Mouse (Mus musculus) limb, embryonic 11.5 days (tissue): ENCODE results near the gene Ddx19b. TPM values are rescaled to one million over a fixed set of nuclear protein-coding genes. Genes with fewer than 3 reads are reported as not detected.
A peak's percentile ranks its signal among the peaks of the same experiment; 100 is the strongest.
"Not testable (repeated sequence)": the region's sequence is repeated elsewhere in the genome, so short reads cannot be mapped to it uniquely, and the experiment has no call there.

Experiments
- ATAC-seq: fragments of 200-750 bp; cut with Nextera tagmentation; 2 replicates; pipeline ENCODE4 v1.8.0; 2017; ENCODE audit warnings: low read depth; ENCODE audit not compliant: insufficient number of reproducible peaks, low FRiP score, low TSS enrichment
- DNase-seq: peaks from one replicate; pipeline ENCODE4 v3.0.0-alpha.2; 2015; ENCODE audit warnings: low spot score
- H3K27ac ChIP-seq: fragments of 300-500 bp; sonication (generic); replicated peaks from 2 replicates; pipeline ENCODE4 v1.5.1; 2014; ENCODE audit warnings: low read depth, mild to moderate bottlenecking, low read length
- H3K27me3 ChIP-seq: fragments of 300-500 bp; sonication (generic); 2 replicates; pipeline ENCODE4 v1.6.1; 2014; ENCODE audit warnings: mild to moderate bottlenecking, low read length, mixed read lengths; ENCODE audit not compliant: control insufficient read depth, insufficient read depth
- H3K36me3 ChIP-seq: fragments of 300-500 bp; sonication (generic); 2 replicates; pipeline ENCODE4 v1.6.1; 2014; ENCODE audit warnings: mild to moderate bottlenecking, low read length, moderate library complexity, mixed read lengths; ENCODE audit not compliant: control insufficient read depth, insufficient read depth
- H3K4me1 ChIP-seq: fragments of 300-500 bp; sonication (generic); 2 replicates; pipeline ENCODE4 v1.6.1; 2014; ENCODE audit warnings: low read length, mixed read lengths; ENCODE audit not compliant: control insufficient read depth, insufficient read depth
- H3K4me2 ChIP-seq: fragments of 300-500 bp; sonication (generic); 2 replicates; pipeline ENCODE4 v1.6.1; 2014; ENCODE audit warnings: low read depth, mild to moderate bottlenecking, moderate library complexity; ENCODE audit not compliant: severe bottlenecking
- H3K4me3 ChIP-seq: fragments of 300-500 bp; sonication (generic); 2 replicates; pipeline ENCODE4 v1.5.1; 2014; ENCODE audit warnings: low read depth, low read length
- H3K9ac ChIP-seq: fragments of 300-500 bp; sonication (generic); 2 replicates; pipeline ENCODE4 v1.6.1; 2014; ENCODE audit warnings: mild to moderate bottlenecking, low read length
- H3K9me3 ChIP-seq: fragments of 300-500 bp; sonication (generic); 2 replicates; pipeline ENCODE4 v1.6.1; 2016; ENCODE audit warnings: low read length; ENCODE audit not compliant: control insufficient read depth
- WGBS: fragments of 180-500 bp; shearing (Covaris S2); extraction: QIAGEN DNeasy Blood & Tissue Kit; methylation state at CpG from one replicate; pipeline ENCODE4 v1.1.7; 2014; 5-methylcytosine and 5-hydroxymethylcytosine counted together
- polyA plus RNA-seq: library from polyadenylated mRNA; unstranded; fragments of >200 nt; fragmentation: Nextera tagmentation; extraction: Ambion mirVana; gene quantifications from 2 replicates; pipeline ENCODE4 v1.2.1, GENCODE M21; 2014

The Ddx19b gene
- polyA plus RNA-seq, 1 experiment from 2014 or later = 4.7 TPM

DNA sequence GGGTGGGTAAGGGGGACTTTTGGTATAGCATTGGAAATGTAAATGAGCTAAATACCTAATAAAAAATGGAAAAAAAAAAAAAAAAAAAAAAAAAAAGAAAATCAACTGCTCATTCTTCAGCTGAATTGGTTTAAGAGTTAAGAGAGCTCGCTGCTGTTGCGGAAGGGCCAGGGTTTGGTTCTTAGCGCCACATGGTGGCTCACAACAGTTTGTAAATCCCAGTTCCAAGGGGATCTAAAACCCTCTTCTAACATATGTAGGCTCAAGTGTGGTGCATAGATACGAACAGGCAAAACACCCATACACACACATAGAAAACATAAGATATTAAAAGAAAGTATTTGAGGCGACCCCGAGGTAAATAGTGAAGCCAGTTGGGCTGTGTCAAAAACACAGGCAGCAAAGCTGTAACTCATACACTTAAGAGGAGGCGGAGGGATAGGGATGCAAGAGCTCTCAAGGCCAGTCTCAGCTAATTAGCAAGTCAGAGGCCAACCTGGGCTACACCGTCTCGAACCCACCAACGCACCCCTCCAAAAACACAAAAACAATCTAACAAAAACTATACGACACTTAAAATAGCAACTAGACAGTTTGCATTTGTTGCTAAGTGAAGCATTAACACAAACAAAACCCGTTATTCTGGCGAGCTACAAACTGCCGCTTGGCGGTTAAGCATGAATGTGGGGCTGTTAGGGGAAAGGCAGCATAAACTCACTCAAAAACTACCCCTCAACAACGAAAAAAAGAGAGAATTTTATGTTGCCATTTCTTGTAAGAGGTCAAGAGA lies 34.7 kb downstream of the Ddx19b start:
- peaks cover 5% of the 10 kb centered on the region; the same call in 1 of the 2 replicates for H3K4me1 ChIP-seq
- H3K9me3 ChIP-seq = no peaks in the 10 kb centered on the region
- peak overlapping the region; percentile 90 for H3K4me3 ChIP-seq
- 0 out of 2 replicates have a peak overlapping the region, but pooled peaks have one; percentile 55 for H3K27ac ChIP-seq
- WGBS = 37% methylated on average over 16 of the region's 16 CpGs
- no peaks in the 10 kb centered on the region; the same call in 1 of the 2 replicates for H3K36me3 ChIP-seq
- ATAC-seq = no peak
- H3K9ac ChIP-seq = peak overlapping the region; percentile 84
- H3K4me2 ChIP-seq = peak overlapping the region; percentile 71
- no peaks in the 10 kb centered on the region for H3K27me3 ChIP-seq
- no peak for DNase-seq

- Histone ChIP-seq H3K4me2 (no peak overlapping the region), H3K4me3 (no peak overlapping the region), H3K4me1 (no peaks in the 10 kb centered on the region), H3K27ac (no peak overlapping the region), H3K9me3 (no peaks in the 10 kb centered on the region), H3K9ac (no peak overlapping the region), H3K27me3 (no peaks in the 10 kb centered on the region), H3K36me3 (peaks cover 18% of the 10 kb centered on the region)
- WGBS = 86% methylated on average over 9 of the region's 9 CpGs
- no peak for ATAC-seq
- DNase-seq = no peak
Observed at GRCm38 (mm10) chr8:110990017-110990416, 41.5 kb downstream of the Ddx19b start.

DNA sequence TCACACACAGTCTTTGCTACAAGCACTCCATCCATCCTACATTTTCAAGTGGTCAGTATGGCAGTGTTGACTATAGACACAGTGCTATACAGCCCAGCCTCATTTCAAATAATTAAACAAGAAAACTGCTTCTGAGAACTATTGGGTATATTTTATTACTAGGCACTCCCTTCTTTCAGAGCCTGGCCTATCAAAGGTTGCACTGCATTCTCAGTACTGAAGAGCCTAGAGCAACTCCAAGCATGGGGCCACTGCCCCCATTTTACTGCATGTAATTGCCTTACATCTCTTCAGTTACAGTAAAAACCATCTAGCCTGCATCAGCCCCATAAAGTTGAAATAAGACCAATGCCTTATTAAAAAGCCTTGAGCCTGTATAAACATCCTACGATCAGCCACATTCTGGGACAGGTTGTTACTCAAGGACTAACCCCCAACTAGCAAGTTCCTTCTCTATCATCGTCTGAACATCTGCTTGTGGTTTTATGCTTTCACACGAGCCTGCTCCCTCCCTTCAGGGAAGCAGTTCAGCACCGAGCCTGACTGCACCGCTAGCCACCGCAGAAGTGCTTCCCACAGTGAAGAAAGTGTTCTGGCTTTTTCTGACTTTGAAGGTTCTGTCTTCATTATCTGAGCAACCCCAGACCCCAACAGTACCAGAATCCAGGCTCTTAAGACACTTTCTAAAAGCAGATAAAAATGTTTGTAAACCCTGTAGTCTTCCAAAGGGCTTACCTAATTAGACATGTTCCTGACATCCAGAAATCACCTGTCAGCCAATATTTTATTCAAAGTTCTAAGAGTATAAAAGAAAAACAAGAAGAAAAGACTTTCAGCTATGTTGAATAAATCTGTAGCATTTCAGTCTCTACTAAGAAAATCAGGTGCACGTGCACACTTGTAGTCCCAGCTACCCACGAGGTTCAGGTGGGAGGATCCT lies 43.5 kb downstream of the Ddx19b start:
- Histone ChIP-seq H3K27me3 (no peaks in the 10 kb centered on the region), H3K9ac (no peak overlapping the region), H3K4me3 (no peak overlapping the region), H3K36me3 (peaks cover 27% of the 10 kb centered on the region), H3K4me2 (no peak overlapping the region), H3K9me3 (no peaks in the 10 kb centered on the region), H3K4me1 (no peaks in the 10 kb centered on the region), H3K27ac (no peak overlapping the region)
- no peak for DNase-seq
- 85% methylated on average over 8 of the region's 8 CpGs for WGBS
- no peak for ATAC-seq

- H3K9ac ChIP-seq = no peak overlapping the region
- DNase-seq (no peak), ATAC-seq (no peak)
- no peak overlapping the region for H3K27ac ChIP-seq
- H3K36me3 ChIP-seq = peaks cover 30% of the 10 kb centered on the region; the same call in 1 of the 2 replicates
- H3K9me3 ChIP-seq = no peaks in the 10 kb centered on the region
- no peak overlapping the region for H3K4me3 ChIP-seq
- no peaks in the 10 kb centered on the region for H3K27me3 ChIP-seq
- H3K4me2 ChIP-seq = no peak overlapping the region
- H3K4me1 ChIP-seq = no peaks in the 10 kb centered on the region
- WGBS = 93% methylated on average over 2 of the region's 2 CpGs
Observed at GRCm38 (mm10) chr8:110981304-110981703, 50.2 kb downstream of the Ddx19b start.

DNA sequence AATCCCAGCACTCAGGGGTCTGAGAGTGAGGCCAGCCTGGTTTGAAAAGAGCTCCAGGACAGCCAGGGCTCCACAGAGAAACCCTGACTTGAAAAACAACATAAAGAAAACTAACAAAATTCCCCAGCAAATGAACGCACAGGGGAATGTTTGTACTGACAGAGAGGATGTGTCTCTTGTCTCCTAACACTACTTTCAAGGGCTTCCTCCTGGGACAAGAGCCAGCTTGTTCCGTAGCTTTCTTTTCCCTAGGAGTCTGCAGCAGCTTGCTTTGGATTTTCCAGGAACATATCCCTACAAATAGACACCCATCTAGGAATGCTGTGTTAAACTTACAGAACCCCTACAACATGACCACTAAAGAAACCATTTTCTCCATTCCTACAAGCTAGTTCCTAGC lies 53.6 kb downstream of the Ddx19b start:
- not testable (repeated sequence) for DNase-seq, H3K4me3 ChIP-seq, H3K9ac ChIP-seq, H3K4me2 ChIP-seq, ATAC-seq, H3K9me3 ChIP-seq, H3K27ac ChIP-seq, H3K27me3 ChIP-seq, H3K4me1 ChIP-seq
- peaks cover 20% of the 10 kb centered on the region; the same call in 1 of the 2 replicates for H3K36me3 ChIP-seq
- WGBS = 97% methylated on average over 2 of the region's 2 CpGs

DNA sequence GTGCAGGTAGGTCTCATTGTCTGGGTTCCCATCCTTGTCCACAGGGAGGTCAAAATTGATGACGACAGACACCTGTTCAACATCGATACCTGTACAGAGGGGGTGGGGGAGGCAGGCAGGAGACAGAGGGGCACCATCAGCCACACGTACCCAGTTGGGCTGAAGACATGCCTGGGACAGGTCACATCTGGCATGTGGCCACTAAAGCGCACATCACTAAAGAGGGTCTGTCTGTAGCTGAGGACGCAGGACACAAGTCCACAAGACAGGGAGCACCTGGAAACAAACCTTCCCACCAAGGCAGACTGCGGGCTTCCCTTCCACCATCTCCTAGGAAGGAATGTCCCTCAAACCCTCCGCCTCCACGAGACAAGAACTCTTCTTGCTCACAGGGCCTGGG lies 55.0 kb downstream of the Ddx19b start:
- DNase-seq, H3K9me3 ChIP-seq, H3K9ac ChIP-seq, H3K27ac ChIP-seq, H3K4me1 ChIP-seq, H3K27me3 ChIP-seq, H3K4me2 ChIP-seq, H3K4me3 ChIP-seq: not testable (repeated sequence)
- H3K36me3 ChIP-seq = peaks cover 16% of the 10 kb centered on the region; the same call in 1 of the 2 replicates
- ATAC-seq = 0 out of 2 replicates have a peak, but pooled peaks have one; percentile 35
- WGBS = 98% methylated on average over 8 of the region's 8 CpGs

DNA sequence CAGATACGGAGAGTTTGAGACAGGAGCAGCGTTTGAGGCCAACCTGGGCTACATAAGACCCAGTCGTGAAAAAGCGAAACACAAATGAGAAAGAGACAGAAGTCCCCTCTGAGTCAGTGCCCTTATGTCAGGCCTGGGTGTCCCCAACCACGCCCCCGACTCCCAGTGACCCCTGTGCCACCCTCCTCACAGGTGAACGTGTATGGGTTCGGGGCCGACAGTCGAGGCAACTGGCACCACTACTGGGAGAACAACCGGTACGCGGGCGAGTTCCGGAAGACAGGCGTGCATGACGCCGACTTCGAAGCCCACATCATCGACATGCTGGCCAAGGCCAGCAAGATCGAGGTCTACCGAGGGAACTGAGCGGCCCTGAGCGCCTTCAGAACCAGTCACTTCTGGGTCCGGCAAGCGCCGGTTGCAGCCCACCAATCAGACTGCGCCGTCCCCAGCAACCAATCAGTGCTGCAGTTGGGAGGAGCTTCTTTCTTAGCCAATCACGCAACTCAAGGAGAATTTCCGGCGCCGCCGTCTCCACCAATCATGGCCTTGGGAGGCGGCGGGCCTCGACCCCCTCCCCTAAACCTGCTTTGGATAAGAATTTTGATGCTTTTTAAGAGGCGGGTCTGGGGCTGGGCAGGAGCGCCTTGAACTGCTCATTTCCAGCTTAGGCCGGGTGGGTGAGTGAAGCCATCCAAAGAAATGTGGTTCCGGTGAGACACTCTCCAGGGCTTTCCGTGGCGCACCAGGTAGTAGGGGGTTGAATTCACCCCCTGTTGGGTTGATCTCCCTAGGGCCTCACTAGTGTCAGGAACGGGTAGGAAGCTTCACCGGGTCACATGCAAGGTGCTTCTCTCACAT lies 61.4 kb downstream of the Ddx19b start:
- Histone ChIP-seq H3K4me1 (no peaks in the 10 kb centered on the region), H3K9ac (peak overlapping the region; percentile 48), H3K27me3 (no peaks in the 10 kb centered on the region), H3K4me2 (peak overlapping the region; percentile 74), H3K9me3 (no peaks in the 10 kb centered on the region), H3K4me3 (peak overlapping the region; percentile 35), H3K36me3 (peaks cover 14% of the 10 kb centered on the region), H3K27ac (no peak overlapping the region)
- peak; percentile 93 for DNase-seq
- 7% methylated on average over 45 of the region's 45 CpGs for WGBS
- ATAC-seq = peak; percentile 92
